Mouse (Mus musculus) kidney, embryonic 15.5 days (tissue): ENCODE results near the gene Elavl3. TPM values are rescaled to one million over a fixed set of nuclear protein-coding genes. Genes with fewer than 3 reads are reported as not detected.

Experiments
- ATAC-seq: fragments of 200-750 bp; cut with Nextera tagmentation; replicated peaks from 2 replicates; pipeline ENCODE4 v1.8.0; 2017; ENCODE audit warnings: moderate TSS enrichment; ENCODE audit not compliant: low FRiP score
- H3K27ac ChIP-seq: fragments of 300-500 bp; sonication (generic); 2 replicates; pipeline ENCODE4 v1.5.1; 2015; ENCODE audit warnings: mild to moderate bottlenecking, inconsistent platforms
- H3K27me3 ChIP-seq: fragments of 300-500 bp; sonication (generic); 2 replicates; pipeline ENCODE4 v1.6.1; 2015; ENCODE audit warnings: inconsistent platforms
- H3K36me3 ChIP-seq: fragments of 300-500 bp; sonication (generic); 2 replicates; pipeline ENCODE4 v1.6.1; 2015; ENCODE audit warnings: inconsistent platforms
- H3K4me1 ChIP-seq: fragments of 300-500 bp; sonication (generic); 2 replicates; pipeline ENCODE4 v1.6.1; 2015; ENCODE audit warnings: inconsistent platforms
- H3K4me2 ChIP-seq: fragments of 300-500 bp; sonication (generic); 2 replicates; pipeline ENCODE4 v1.6.1; 2015; ENCODE audit warnings: moderate library complexity, mild to moderate bottlenecking, inconsistent platforms
- H3K4me3 ChIP-seq: fragments of 300-500 bp; sonication (generic); replicated peaks from 2 replicates; pipeline ENCODE4 v1.5.1; 2015; ENCODE audit warnings: mild to moderate bottlenecking, inconsistent platforms
- H3K9ac ChIP-seq: fragments of 300-500 bp; sonication (generic); 2 replicates; pipeline ENCODE4 v1.6.1; 2015; ENCODE audit warnings: mild to moderate bottlenecking, inconsistent platforms
- H3K9me3 ChIP-seq: fragments of 300-500 bp; sonication (generic); replicated peaks from 2 replicates; pipeline ENCODE4 v1.6.1; 2016; ENCODE audit warnings: inconsistent platforms
- WGBS: fragments of 180-500 bp; shearing (Covaris S2); methylation state at CpG from one replicate; pipeline ENCODE4 v1.1.7; 2015; ENCODE audit warnings: mixed read lengths; 5-methylcytosine and 5-hydroxymethylcytosine counted together
- polyA plus RNA-seq: library from polyadenylated mRNA; unstranded; fragments of >200 nt; fragmentation: Nextera tagmentation; extraction: Ambion mirVana; gene quantifications from 2 replicates; pipeline ENCODE4 v1.2.1, GENCODE M21; 2015

Elavl3 gene
- polyA plus RNA-seq, 1 experiment from 2014 or later: 1.1 TPM

GRCm38 (mm10) chr9:21996178-21996867 lies 55.5 kb downstream of the Elavl3 start:
- H3K27ac ChIP-seq: no peak overlapping the region
- H3K9me3 ChIP-seq: no peaks in the 10 kb centered on the region
- no peaks in the 10 kb centered on the region for H3K36me3 ChIP-seq
- no peak for ATAC-seq
- H3K27me3 ChIP-seq: peaks cover 15% of the 10 kb centered on the region
- 85% methylated on average over 3 of the region's 3 CpGs for WGBS
- H3K4me3 ChIP-seq: no peak overlapping the region
- H3K4me2 ChIP-seq: no peak overlapping the region
- no peak overlapping the region for H3K9ac ChIP-seq
- no peaks in the 10 kb centered on the region for H3K4me1 ChIP-seq

- no peaks in the 10 kb centered on the region for H3K9me3 ChIP-seq
- H3K4me3 ChIP-seq: no peak overlapping the region
- H3K27ac ChIP-seq: no peak overlapping the region
- peaks cover 56% of the 10 kb centered on the region for H3K27me3 ChIP-seq
- peaks cover 32% of the 10 kb centered on the region for H3K4me1 ChIP-seq
- no peak for ATAC-seq
- no peak overlapping the region for H3K9ac ChIP-seq
- 70% methylated on average over 4 of the region's 4 CpGs for whole genome bisulfite sequencing
- no peaks in the 10 kb centered on the region for H3K36me3 ChIP-seq
- H3K4me2 ChIP-seq: no peak overlapping the region
Measured at GRCm38 (mm10) chr9:21992227-21992626, 59.6 kb downstream of the Elavl3 start.

DNA sequence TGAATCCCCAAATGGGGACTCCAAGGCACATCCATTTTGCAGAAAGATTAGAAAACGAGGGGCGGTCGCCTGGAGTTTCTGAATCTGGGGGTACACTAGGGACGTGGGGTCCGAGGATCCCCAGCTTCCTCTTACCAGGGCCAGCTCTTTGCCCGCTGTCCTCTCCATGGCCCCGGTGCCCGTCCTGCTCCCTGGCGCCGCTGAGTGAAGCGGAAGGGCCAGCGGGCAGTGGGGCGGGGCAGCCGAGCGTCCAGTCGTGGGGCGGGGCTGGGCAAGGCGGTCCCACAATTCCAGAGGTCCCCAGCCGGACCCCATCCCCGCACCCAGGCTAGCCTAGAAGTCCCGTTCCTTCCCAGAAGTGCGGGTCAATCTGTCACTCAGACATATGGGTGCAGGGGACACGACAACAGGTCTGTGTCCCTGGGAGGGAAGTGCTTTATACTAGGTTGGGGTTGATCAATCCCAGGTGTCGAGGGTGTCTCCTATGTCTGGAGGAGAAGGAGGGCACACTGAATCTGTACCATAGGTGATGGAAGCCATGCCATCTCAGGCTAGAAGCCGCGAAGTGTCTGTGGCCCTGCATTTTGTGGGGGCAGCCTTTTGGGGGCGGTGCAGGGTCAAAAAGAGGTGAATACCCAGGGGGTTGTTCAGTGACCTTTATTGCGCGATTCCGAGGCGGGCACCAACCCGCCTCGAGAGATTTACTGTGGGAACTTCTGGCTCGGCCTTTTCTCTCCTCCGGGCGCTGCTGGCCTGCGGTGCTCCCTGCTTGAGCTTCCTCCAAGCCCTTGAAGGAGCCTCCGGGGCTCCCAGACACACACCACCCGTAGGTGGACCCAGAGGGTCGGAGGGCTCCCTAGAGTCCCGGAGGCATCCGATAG lies 62.4 kb downstream of the Elavl3 start, which contains the start of gene Rgl3:
Gene Rgl3, minus strand, starts transcription at position 217 of the 881 bp plus-strand sequence.
- no peaks in the 10 kb centered on the region for H3K9me3 ChIP-seq
- peak; percentile 73 for ATAC-seq
- peak within 1 kb of the TSS; percentile 92 for H3K4me2 ChIP-seq
- no peaks in the 10 kb centered on the region for H3K36me3 ChIP-seq
- peaks cover 66% of the 10 kb centered on the region for H3K27me3 ChIP-seq
- peaks cover 32% of the 10 kb centered on the region for H3K4me1 ChIP-seq
- 1% methylated on average over 42 of the region's 42 CpGs for WGBS
- H3K27ac ChIP-seq: peak within 1 kb of the TSS; percentile 79
- H3K9ac ChIP-seq: peak within 1 kb of the TSS; percentile 45
- H3K4me3 ChIP-seq: peak within 1 kb of the TSS; percentile 61

DNA sequence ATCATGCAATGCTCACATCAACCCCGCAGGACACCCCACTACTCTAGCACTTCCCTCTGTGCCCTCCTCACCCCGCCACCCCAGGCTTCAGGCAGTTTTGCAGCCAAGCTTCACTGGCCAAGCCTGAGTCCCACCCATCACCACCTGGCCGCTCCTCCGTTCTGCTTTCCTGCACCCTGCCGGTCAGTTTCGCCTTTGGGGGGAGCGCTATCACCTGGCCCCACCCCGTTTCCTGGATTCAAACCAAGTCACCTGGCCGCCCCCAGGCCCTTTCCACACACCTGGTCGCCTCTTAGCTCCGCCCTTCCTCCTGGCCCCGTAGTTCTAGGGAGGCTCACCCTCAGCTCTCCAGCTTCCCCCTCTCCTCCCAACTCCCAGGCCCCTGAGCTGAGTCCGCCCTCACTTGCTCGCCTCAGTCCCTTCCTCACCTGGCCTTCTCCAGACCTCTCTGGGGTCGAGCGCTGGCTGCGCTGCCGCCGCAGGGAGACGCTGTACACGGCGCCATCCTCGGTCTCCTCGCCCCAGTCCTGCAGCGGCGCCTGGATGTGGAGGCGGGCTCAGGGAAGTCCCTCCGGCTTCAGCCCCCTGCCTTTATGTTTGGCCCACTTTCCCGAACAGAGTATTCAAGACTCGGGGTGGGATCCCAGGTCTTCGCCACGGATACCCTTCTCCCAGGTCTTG lies 63.3 kb downstream of the Elavl3 start:
- peak; percentile 76 for ATAC-seq
- WGBS: under 1% methylated on average over 32 of the region's 32 CpGs
- peak overlapping the region; percentile 79 for H3K27ac ChIP-seq
- peak overlapping the region; percentile 45 for H3K9ac ChIP-seq
- no peaks in the 10 kb centered on the region for H3K36me3 ChIP-seq
- H3K4me1 ChIP-seq: peaks cover 32% of the 10 kb centered on the region
- H3K27me3 ChIP-seq: peaks cover 66% of the 10 kb centered on the region
- H3K4me3 ChIP-seq: peak overlapping the region; percentile 61
- peak overlapping the region; percentile 92 for H3K4me2 ChIP-seq
- H3K9me3 ChIP-seq: no peaks in the 10 kb centered on the region

DNA sequence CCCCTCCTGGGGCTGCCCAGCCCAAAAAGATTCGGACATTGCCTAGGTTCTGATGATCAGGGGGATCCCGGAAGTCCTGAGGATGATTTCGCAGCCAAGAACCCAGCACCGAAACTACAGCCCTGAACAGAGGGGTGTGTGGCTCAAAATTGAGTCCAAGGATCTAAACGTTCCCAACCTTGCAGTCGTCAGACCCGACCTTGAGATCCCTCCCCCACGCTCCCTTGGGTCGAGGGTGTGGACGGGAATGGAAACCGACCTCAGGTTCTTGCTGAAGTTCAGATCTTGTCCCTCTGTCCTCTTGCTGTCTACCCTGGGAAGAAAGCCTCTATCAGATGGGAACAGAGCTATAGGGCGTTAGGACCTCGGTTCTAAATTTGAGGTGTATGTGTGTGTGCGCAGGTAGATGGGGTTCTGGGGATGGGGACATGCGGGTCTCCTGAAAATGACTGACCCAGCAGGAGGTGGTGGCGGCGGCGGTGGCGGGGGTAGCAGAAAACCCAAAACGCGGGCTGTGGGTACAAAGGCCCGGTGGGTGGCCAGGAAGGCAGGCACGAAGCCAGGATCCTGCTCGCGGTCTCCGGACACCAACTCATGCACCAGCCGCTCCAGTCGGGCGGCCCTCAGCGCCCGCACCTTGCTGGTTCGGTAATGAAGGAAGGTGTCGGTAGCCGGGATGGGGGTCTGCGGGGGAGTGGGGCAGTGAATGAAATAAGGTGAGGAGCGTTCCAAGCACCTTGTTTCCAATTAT lies 64.1 kb downstream of the Elavl3 start:
- peak overlapping the region; percentile 92 for H3K4me2 ChIP-seq
- no peaks in the 10 kb centered on the region for H3K9me3 ChIP-seq
- ATAC-seq: no peak
- H3K9ac ChIP-seq: no peak overlapping the region; the same call in 1 of the 2 replicates
- peaks cover 64% of the 10 kb centered on the region for H3K27me3 ChIP-seq
- peaks cover 32% of the 10 kb centered on the region for H3K4me1 ChIP-seq
- peak overlapping the region; percentile 61 for H3K4me3 ChIP-seq
- 9% methylated on average over 36 of the region's 36 CpGs for WGBS
- H3K36me3 ChIP-seq: no peaks in the 10 kb centered on the region
- H3K27ac ChIP-seq: 0 out of 2 replicates have a peak overlapping the region, but pooled peaks have one; percentile 18

DNA sequence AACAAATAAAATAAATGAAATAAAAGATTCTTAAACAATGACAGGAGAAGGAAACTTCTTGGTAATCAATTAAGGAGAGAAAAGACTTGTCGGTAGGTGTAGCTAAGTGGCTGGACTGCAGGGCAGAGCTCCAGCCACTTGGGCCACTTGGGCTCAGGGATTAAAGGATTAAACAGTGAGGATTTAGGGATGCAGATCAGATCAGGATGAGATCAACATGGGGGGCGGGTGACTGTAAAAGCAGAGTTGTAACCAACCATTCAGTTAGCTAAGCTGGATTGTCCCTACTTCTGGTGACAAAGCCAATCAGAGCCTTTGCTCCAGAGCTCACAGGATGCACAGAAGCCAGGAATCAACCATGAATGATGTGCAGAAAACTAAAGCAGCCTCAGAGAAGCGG lies 67.9 kb downstream of the Elavl3 start:
- Histone ChIP-seq H3K27ac (no peak overlapping the region), H3K9me3 (no peaks in the 10 kb centered on the region), H3K4me2 (no peak overlapping the region), H3K4me3 (no peak overlapping the region), H3K4me1 (peaks cover 16% of the 10 kb centered on the region), H3K36me3 (peaks cover 27% of the 10 kb centered on the region), H3K9ac (no peak overlapping the region), H3K27me3 (peaks cover 27% of the 10 kb centered on the region)
- 40% methylated on average over 3 of the region's 3 CpGs for WGBS
- no peak for ATAC-seq

DNA sequence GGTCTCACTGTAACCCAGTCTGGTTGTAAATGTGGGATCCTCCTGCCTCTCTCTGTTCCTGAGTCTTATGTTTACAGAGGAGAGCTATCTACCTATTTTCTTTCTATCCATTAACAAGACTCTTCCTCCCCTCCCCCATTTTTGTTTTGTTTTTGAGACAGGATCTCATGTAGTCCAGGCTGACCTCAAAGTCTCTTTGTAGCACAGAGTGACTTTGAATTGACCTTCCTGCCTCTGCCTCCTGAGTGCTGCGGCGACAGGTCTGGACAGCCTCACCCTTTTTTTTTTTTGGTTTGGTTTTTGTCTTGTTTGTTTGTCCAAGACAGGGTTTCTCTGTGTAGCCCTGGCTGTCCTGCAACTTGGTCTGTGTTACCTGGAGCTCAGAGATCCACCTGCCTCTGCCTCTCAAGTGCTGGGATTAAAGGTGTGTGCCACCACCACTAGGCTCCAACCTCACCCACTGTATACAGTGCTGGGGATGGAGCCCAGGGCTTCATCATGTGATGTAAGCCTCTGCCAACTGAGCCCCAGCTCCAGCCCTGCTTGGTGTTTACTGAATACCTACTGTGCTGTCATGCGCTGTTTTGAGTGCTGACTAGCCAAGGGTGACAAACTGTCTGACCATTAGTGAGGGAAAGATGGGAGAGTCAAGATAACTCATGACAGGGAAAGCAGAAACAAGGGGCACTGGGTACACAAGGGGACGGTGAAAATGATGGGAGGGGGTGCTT lies 73.3 kb downstream of the Elavl3 start:
- Histone ChIP-seq H3K4me2 (no peak overlapping the region), H3K36me3 (peaks cover 42% of the 10 kb centered on the region), H3K4me1 (no peaks in the 10 kb centered on the region), H3K27ac (no peak overlapping the region), H3K9me3 (no peaks in the 10 kb centered on the region), H3K9ac (no peak overlapping the region), H3K4me3 (no peak overlapping the region), H3K27me3 (no peaks in the 10 kb centered on the region)
- no peak for ATAC-seq
- 79% methylated on average over 4 of the region's 4 CpGs for WGBS

GRCm38 (mm10) chr9:21977972-21978371 lies 73.9 kb downstream of the Elavl3 start:
- Histone ChIP-seq H3K4me3 (no peak overlapping the region), H3K36me3 (peaks cover 45% of the 10 kb centered on the region), H3K4me2 (no peak overlapping the region), H3K27ac (no peak overlapping the region), H3K9ac (no peak overlapping the region), H3K9me3 (no peaks in the 10 kb centered on the region), H3K4me1 (no peaks in the 10 kb centered on the region), H3K27me3 (no peaks in the 10 kb centered on the region)
- no peak for ATAC-seq
- 18% methylated on average over 2 of the region's 2 CpGs for WGBS

DNA sequence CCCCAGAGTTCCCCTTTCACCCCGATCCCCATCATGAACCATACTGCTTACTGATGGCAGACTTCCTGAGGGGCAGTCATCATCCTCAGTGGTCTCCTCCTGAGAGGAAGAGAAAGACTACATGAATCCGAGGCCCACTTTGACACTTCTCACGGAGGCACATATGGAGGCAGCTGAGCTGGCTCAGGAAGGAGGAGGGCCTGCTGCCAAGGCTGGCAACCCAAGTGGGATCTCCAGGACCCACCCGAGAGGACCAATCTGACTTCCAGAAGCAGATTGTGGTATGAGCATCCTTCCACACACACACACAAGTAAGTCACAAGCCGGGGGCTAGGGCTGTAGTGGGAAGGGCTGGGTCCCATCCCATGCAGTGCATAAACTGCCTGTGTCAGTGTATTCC lies 74.5 kb downstream of the Elavl3 start:
- peaks cover 50% of the 10 kb centered on the region for H3K36me3 ChIP-seq
- H3K27me3 ChIP-seq: no peaks in the 10 kb centered on the region
- no peaks in the 10 kb centered on the region for H3K4me1 ChIP-seq
- no peak overlapping the region for H3K4me3 ChIP-seq
- no peak overlapping the region for H3K9ac ChIP-seq
- H3K4me2 ChIP-seq: no peak overlapping the region
- H3K9me3 ChIP-seq: no peaks in the 10 kb centered on the region
- ATAC-seq: no peak
- H3K27ac ChIP-seq: no peak overlapping the region
- WGBS: 82% methylated on average over 5 of the region's 5 CpGs

DNA sequence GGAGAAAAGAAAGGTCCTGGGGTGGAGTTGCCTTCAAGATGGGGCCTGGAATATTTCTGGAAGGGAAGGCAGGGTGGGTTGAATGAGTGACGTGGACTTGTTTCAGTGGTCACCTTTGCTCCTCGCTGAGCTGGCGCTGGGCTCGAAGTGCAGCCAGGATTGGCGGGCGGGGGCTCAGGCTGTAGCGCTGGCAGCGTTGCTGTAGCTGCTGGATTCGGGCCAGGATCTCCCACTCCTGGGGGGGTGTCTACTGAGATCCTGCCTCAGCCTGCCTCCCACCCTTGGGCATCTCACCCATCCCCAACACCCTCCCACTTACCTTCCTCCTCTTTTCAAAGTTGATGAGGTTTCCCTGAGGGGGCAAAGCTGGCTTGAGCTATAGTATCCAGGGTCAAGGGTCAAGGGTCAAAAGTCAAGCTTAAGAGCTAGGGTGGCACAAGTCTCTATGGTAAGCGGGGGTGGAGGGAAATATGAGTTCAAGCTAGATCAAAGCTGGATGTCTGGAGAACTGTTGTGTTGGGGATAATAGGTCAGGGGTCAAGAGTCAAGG lies 75.1 kb downstream of the Elavl3 start:
- Histone ChIP-seq H3K9me3 (no peaks in the 10 kb centered on the region), H3K9ac (no peak overlapping the region), H3K4me3 (no peak overlapping the region), H3K36me3 (peaks cover 48% of the 10 kb centered on the region), H3K4me2 (no peak overlapping the region), H3K4me1 (no peaks in the 10 kb centered on the region), H3K27ac (no peak overlapping the region), H3K27me3 (no peaks in the 10 kb centered on the region)
- no peak for ATAC-seq
- 83% methylated on average over 10 of the region's 10 CpGs for WGBS

- 91% methylated on average over 4 of the region's 4 CpGs for WGBS
- H3K27ac ChIP-seq: no peak overlapping the region
- no peaks in the 10 kb centered on the region for H3K4me1 ChIP-seq
- peaks cover 14% of the 10 kb centered on the region for H3K36me3 ChIP-seq
- ATAC-seq: no peak
- H3K4me2 ChIP-seq: no peak overlapping the region
- H3K27me3 ChIP-seq: 0 out of 2 replicates have a peak, but pooled peaks cover 5% of the 10 kb centered on the region
- no peak overlapping the region for H3K4me3 ChIP-seq
- H3K9ac ChIP-seq: no peak overlapping the region
- H3K9me3 ChIP-seq: no peaks in the 10 kb centered on the region
Measured at GRCm38 (mm10) chr9:21969304-21969703, 82.5 kb downstream of the Elavl3 start.
